Mouse (Mus musculus) layer of hippocampus, adult 9-11 months (tissue): ENCODE results near the gene Bcl6.

Source experiments
- DNase-seq: peaks from one replicate; pipeline ENCODE4 v3.0.0; 2022

Gene Bcl6

DNA sequence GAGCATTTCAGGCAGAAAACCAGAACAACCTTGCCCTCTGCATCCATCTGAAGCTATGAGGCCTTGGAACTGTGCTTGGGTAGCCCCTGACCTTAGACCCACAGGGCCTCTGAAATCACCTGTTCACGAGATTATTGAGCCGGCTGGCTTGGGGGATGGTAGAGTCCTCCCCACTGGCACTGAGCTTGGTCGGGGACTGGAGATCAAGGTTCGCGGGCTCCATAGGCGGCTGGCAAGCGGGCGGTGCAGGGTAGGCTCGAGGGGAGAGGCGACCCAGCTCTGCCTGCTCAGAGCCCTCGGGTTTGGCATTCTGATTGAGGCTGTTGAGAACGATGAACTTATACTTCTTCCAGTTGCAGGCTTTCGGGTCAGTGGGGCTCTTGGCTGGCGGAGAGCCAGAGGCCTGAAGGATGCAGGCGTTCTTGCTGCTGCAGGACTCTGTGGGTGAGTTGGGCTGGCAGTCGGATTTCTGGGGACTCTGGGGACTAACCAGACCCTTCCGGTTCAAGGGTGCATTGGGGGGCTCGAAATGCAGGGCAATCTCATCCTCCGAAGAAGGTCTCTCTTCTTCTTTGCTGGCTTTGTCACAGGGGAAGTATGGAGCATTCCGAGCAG, 16.4 kb downstream of the Bcl6 start:
- no peak for DNase-seq

DNA sequence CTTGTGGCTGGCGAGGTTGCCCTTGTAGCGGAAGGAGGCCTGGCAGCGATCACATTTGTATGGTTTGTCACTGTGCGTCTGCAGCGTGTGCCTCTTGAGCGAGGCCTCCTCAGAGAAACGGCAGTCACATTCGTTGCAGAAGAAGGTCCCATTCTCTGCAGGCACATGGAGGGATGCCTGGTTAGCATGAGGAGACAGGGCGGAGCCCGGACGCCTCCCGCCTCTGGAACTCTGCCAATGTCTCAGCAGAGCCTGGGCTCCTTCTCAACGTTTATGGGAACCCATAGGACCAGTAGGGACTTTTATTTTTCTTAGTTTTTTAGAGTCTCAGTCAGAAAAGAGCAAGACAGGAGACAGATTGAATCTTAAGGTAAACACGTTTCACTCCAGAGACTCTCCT, 18.7 kb downstream of the Bcl6 start:
- DNase-seq = no peak

DNA sequence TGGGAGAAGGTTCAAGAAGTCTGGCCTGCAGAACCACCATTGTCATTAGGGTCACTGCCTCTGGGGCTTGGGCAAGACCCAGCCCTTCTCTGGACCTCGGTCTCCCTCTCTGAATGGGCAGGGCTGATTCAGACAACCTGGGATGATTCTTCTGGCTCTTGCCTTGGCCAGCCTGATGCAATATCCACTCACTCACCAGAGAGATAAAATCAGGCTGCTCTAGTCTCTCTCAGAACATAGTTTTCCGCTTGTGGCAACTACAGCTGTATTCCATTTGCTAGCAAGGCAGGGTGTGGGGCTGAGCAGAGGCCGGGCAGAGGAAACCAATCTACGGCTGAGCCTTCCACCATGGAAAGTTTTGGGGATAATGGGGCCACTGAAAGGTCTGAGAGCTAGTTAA, 19.8 kb downstream of the Bcl6 start:
- DNase-seq = no peak

DNA sequence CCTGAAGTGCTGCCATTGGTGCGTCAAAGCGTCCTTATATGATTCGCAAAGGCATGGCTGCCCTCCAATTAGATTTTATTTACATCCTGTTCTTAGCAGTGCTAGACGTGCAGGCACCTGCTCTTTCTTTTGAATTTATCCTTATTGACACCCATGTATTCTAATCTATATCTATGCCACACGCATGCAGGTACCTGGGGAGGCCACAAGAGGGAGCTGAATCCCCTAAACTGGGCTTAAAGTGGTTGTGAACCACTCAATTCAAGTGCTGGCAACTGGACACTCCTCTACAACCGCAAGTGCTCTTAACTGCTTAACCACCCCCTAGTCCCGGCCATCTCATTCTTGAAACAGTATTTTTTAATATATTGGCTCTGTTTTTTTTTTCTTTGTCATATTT, 21.4 kb downstream of the Bcl6 start:
- no peak for DNase-seq

DNA sequence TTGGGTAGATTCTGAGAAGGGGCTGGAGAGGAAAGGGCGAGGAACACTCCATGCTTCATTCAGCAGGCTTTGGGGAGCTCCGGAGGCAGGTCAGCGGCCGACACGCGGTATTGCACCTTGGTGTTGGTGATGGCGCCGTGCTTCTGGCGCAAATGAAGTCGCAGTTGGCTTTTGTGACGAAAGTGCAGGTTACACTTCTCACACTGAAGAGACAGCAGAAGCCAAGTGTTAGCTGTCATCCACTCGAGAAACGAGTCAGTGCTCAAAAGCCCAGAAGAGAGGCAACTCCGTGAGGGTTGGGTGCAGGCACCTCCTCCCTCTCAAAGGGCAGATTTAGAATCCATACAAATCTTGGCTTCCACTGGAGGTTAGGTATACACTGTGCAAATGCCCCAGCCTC, 22.6 kb downstream of the Bcl6 start:
- DNase-seq = no peak

DNA sequence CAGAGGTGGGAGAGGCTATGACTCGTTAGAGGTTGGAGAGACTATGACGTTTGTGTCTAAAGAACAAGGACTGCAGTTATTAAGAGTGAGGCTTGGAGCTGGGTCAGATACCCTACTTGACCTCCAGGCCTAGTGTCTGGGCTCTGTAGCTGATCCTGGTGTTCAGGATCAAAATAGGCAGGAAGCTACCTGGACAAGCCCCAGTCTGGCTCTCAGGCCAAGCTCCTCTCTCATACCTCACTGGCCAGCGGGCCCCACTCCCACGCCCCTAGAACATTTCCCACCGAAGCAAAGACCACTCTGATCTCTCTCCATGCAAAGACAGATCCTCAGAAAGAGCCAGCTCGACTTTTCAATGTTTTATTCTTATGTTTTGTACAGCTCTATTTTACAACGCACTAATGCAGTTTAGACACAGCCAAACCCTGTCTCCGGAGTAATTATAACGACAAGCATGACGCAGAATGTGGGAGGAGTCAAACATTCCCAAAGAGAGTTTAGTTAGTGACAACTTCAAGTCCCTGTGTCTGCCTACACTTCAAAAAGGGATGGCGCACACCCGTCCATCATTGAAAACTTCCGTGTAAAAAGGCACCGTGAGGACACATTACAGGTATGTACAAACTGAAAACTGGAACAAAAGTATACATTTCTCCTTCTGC, 23.8 kb downstream of the Bcl6 start:
- DNase-seq = no peak

DNA sequence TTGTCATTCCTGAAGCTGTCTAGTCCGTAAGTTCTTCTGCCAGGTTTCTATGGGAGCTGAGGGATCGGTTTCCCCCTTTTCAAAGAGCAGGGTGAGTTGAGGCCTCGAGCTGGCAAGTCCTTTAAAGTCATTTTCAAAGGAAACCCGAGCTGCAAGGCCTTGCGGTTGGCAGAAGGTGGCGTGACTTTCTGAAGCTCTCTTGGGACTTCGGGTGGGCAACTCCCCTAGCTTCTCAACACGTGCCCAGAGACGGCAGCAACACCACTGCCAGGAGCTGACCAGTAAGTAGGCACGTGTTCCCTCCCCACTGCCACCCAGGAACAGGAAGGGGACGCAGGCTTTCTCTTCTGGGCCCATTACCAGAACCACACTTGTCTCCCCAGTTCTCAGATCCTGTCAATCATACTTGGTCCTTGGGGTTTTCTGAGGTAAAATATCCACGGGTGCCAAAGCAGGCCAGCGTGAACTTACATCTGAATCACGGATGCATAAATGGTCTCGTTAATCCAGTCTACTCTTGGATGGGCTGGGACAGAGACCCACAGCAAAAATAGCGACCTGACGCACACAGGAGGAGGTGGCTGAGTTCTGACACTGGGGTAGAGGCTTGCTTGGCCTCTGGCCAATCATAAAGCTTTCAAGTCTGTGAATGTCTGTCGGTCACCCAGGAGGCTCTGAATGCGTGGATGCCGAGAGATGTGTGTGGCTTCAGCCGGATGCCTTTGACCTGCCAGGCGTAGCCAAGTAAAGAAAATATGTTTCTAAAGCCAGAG, 24.6 kb downstream of the Bcl6 start:
- DNase-seq = no peak

DNA sequence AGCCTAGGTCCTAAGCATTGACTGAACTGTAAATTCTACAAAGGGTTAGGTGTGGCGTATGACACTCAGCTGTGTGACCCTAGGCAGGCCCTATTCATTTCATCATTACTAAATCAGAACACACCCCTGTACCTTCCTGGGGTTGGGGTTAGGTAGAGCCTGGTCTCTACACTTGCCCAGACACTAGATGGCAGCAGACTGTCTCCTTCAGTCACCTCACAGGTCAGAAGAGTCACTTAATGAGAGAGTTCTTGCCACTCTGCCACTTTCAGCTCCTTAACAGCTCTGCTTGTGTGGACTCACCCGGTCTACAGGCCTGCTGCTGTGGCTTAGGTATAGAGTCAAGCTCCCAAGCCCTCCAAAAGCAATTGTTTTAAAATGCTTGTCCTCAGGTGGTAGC, 26.3 kb downstream of the Bcl6 start:
- DNase-seq = no peak

DNA sequence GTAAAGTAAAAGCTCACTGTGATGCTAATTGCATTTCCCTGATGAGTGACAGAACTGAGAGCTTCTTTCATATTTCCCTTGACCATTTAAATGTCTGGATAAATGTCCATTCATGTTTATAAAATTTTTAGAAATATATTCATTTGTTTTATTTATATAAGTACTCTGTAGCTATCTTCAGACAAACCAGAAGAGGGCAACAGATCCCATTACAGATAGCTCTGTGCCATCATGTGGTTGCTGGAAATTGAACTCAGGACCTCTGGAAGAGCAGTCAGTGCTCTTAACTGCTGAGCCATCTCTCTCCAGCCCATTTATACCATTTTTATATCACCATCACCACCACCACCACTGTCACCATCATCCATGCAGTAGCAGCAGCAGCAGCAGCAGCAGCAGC, 29.7 kb downstream of the Bcl6 start:
- DNase-seq = no peak

DNA sequence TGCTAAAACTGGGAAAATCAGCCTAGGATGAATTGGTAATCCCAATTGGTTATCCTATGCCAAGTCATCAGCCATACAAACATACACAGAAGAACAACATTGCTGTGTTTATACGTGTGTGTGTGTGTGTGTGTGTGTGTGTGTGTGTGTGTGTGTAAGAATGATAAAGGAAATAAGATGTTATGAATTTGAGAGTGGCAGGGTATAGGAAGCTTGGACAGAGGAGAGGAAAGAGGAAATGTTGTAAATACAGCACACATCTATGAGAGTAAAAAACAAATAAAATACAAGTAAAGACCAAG, 34.7 kb downstream of the Bcl6 start:
- no peak for DNase-seq

DNA sequence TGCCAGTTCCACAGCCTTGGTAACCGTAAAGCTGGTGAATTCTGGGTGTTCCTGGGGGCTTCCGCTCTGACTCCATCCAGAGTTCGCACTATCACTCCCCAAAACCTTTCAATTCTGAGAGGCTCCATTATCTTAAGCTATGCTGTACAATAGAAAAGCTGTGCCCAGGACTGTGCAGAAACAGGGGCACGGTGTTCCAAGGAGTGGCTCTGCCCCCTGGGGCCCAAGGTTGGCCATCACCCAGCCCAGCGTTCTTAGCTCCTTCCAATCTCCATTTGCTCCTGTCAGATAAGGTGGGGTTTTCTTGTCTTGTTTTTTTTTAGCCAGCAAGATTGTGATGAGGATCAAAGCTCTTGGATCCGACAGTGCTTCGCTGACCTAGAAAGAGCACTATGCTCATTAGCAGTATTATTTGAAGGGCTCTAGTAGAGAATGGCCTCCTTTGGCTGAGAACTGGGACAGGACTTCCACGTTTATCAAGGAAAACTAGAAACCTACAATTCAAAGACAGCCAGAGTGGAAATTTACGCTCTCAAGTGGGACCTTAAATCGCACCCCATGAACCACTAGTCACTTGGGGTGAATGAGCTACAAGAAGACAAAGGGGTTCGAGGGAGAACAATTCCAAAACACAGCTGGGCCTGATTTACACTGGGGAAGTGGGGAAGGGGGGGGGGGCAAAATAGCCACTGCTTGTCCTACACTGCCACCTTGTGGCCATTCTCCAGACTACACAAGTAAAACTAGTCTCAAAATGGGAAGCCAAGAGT, 35.3 kb downstream of the Bcl6 start:
- peak; percentile 27 for DNase-seq

DNA sequence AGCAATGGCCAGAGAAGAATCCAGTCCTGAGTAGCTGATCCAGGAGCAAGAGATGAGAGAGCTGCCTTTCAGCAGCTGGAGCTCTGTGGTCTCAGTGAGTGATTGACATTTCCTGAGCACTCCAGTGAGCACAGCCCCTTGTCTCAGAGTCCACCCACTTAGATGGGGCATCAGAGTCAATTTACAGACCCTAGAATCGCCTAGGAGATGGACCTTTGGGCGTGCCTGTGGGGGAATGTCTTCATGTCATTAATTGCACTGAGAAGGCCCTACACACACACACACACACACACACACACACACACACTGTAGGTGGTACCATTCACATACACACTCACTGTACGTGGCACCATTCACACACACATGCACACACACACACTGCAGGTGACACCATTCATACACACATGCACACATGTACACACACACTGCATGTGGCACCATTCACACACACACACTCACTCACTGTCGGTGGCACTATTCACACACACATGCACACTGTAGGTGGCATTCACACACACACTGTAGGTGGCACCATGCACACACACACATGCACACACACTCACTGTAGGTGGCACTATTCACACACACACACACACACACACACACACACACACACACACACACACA, 36.4 kb downstream of the Bcl6 start:
- DNase-seq = no peak

DNA sequence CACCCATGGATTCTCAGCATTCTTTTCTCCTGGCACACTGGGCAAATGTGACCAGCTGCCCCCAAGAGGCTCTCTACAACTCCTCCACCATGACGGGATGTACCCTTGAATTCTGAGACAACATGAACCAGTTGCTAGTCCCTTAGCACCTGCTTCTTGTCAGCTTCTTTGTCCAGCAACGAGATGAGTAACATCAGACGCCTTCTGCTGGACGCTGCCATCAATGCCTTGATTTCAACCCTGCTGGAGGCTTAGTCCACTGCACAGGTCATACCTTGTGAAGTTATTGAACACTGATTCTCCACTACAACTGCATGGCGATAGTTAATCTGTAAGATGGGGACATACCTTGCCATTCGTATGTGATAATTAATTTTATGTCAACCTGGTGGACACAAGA, 41.0 kb downstream of the Bcl6 start:
- DNase-seq = no peak

DNA sequence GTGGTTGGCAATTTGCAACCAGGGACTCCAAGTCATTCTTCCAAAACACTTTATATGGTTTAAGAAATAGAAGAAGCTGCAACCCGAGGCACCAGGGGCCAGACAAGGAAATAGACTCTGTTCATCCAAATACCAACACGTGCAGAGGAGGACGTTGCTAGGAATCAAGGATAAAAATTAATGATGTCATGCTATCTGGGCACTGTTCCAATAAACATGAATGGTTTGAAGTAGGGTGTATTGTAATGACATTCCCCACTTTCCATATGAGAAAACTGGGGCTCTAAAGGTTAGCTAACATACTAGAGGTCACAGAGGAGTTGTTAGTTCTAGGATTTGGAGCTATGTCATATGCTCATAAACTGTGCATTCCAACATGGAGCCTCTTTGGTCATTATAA, 43.9 kb downstream of the Bcl6 start:
- DNase-seq = no peak

DNA sequence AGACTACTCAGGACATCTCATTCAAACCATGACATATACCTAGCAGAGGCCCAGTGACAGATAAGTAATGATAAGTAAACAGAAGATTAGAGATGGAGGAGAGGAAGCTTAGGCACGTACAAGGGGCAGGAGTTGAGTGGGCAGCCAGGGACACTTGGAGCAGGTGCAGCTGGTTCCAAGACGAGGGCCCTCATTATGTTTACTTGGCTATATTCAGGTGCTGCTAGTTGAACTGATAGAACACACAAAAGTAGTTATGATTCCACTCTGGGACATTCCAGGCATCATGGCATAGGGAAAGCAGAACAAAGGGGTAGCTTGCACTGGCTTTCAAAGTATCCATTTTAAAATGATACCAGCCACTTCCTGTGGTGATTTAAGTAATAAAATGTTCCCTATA, 54.3 kb downstream of the Bcl6 start:
- no peak for DNase-seq

DNA sequence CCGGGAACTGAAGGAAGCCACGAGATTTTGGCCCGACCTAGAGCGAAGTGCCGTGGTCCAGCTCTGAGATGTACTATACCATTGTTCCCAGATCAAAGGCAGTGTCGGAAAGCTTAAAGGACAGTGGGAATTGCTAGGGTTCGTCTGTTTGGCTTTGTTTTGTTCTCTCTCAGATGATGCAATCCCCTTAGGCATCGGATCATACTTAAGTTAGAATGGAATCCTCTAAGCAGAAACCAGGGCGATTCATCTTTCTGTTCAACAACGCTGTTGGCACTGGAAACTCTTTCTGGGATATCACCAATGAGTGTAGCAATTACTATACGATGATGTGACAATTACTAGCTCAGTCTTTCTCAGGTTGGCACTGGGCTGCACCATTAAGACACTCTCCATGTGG, 56.4 kb downstream of the Bcl6 start, which contains the start of gene Rtp2:
Gene Rtp2, minus strand, starts transcription at position 101 of the 400 bp plus-strand sequence.
- DNase-seq = no peak

DNA sequence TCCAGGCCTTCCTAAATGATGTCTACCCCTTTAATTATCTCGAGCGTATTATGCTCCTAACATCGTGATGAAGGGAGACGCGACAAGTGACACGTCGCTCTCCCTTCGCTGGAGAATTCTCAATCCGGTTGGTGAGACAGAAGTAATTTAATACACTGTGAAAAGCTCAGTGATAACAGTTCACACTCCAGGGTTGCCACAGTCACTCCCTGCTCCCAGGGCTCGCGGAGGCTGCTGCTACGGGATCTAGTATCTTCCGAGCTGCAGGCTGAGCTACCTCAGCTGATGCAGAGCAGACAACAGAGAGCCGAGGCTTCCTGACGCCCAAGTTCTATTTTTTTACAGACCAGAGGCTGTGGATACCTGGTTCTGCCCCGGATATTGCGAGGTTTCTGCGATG, 57.4 kb downstream of the Bcl6 start:
- no peak for DNase-seq

DNA sequence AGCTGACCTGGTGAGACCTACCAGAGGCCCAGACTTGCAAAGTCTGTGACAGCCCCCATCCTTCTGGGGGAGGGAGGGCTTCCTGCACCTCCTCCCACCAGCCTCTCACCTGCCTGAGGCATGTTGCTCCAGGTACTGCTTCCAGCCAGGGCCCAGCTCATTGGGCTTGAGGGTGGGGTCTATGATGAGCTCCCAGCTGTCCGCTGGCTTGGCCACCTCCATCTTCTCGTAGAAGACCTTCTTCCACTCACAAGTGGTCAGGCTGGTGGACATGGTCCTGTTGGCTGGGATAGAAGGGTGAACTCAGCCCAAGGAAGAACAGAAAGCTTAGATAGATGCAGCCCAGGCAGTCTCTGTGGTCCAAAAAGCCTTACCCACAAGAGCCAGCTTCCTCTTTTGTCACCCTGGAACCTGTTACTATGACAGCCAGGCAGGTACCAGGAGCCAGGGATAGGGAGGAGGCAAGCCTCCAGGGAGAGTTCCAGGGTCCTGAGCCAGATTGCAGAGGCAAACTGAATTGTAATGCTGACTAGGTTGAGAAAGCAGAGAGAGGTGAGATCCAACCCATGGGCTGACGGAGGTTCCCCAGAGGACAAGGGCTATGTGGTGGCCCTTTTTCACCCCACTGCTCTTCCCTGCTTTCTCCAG, 58.1 kb downstream of the Bcl6 start:
- DNase-seq = no peak

DNA sequence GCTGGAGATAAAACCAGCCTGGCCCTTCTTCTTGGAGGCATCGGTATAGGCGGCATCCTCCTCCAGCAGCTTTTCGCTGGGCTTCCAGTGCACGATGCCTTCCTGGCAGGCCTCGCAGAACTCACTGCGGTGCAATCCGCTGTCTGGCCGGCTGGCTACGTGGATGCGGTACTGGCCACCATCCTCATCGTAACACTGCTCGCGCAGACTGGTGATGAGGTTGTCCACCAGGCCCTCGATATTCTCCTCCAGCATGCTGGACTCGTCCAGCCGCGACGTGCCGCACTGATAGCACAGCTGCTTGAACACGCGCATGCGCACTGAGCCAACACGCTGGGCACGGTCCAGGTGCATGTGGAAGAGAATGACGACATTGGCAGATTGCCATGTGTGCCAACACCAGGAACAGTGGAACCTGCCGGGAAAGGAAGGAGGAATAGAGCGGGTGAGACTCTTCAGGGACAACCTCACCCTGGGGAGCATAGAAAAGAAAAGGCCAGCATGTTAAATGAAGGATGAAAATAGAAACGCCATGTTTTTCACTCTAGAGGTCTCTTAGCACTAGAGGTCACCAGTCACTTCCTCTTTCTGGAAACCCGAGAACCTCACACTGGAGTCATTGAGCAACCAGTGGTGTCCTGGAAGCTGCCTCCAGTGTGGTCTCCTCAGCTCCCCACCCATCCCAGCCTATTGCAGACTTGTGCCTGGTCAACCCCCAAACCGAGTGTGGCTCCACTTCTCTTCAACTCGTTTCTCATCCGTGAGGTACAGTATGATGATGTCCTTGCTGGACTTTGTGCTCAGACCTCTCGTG, 61.1 kb downstream of the Bcl6 start:
- DNase-seq = no peak

DNA sequence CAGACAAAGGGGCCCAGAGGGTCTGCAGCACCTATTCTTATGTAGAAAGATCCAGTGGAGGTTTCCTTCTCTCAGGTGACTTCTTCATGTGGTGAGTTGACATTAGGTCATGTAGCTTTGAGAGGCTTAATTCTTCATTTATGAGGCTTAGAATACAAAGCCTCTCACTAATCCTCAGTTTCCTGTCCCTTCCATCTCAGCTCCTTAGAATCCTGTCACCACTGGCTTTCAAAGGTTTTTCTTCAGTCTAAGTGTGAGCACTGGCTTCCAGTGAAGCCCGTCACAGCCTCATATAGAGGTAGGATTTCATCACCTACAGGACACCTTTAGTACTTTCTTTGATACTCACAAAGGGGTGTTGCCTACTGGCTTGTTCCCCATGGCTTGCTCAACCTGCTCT, 65.7 kb downstream of the Bcl6 start:
- DNase-seq = no peak

DNA sequence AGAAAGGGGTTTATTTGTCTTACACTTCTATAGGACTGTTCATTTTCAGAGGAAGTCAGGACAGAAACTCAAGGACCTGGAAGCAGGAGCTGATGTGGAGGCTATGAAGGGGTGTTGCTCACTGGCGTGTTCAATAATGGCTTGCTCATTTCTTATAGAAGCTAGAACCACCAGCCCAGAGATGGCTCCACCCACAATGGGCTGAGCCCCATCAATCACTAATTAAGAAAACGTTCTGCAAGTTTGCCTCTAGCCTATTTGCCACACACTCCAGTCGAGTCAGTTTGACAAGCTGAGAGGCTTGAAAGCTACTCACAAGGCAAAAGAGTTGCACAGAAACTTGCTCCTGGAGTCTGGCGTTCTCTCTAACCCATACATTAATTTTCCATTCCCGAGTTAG, 67.0 kb downstream of the Bcl6 start:
- DNase-seq = no peak

DNA sequence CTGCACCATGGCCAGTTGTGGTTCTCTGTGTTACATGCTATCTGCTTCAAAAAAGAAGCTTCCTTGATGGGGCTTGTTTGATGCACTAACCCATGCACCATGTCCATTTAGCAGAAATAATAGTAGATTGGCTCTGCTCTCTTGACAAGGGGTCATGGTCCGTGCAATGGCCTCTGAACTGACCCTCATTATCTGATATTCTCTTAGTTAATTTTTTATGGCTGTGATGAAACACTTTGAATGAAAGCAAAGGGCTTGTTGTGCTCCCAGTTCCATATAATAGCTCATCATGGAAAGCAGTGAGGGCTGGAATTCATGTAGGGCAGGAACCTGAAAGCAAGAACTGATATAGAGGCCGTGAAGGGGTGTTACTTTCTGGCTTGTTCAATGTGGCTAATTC, 69.2 kb downstream of the Bcl6 start:
- no peak for DNase-seq
